Mouse (Mus musculus): ENCODE results near the gene Gfer. TPM values are rescaled to one million over a fixed set of nuclear protein-coding genes. Genes with fewer than 3 reads are reported as not detected.

Gene Gfer
- total and polyA plus RNA-seq, 3 experiments, result 15.7 to 149 (median 34.1) TPM

DNA sequence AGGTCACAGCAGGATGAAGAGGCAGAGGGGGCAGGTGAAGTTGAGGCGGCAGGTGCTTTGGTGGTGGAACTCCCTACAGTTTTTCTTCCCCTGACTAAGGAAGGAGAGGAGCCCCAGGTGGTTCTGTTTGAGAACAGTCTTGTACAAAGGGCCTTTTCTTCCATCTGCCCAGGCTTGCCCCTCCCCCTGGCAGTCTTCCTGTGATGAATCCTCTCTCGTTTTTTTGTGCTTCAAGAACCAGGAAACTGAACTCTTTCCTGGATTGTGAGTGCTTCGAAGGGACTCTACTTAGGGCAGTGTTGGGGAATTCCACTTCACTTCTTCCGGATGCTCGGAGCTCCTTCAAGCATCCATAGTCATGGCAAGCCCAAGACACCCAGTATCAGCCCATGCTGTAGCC is 2.0 kb upstream of the Gfer start:
- peaks cover 39% of the 10 kb centered on the region for H3K4me1 ChIP-seq (ENCODE audit: insufficient read depth, low read depth, low read length)
- no peak for ATAC-seq (ENCODE audit: extremely low read depth, insufficient number of reproducible peaks, low FRiP score, poor library complexity, severe bottlenecking)
- H3K27me3 ChIP-seq (ENCODE audit: insufficient read depth, low read length), result no peaks in the 10 kb centered on the region; the same call in 1 of the 2 replicates
- H3K9me3 ChIP-seq (replicated peaks), result no peaks in the 10 kb centered on the region
- no peak overlapping the region for H3K4me3 ChIP-seq (ENCODE audit: low read depth, low read length)
- H3K36me3 ChIP-seq (replicated peaks), result peaks cover 62% of the 10 kb centered on the region
- TF ChIP-seq POLR2AphosphoS5 (IDR thresholded peaks at IDR 0.05; ENCODE audit: insufficient replicate concordance, low read depth, low read length) (no peak), GATA1 (IDR thresholded peaks at IDR 0.05; ENCODE audit: borderline replicate concordance, low read length) (no peak), TAL1 (conservative IDR thresholded peaks at IDR 0.05; ENCODE audit: low read depth, low read length) (no peak), CTCF (IDR thresholded peaks at IDR 0.05; ENCODE audit: low read depth, low read length) (no peak), GATA2 (IDR thresholded peaks at IDR 0.05; ENCODE audit: borderline replicate concordance, low read depth, low read length) (no peak)
- no peak for DNase-seq (ENCODE audit: low spot score)

DNA sequence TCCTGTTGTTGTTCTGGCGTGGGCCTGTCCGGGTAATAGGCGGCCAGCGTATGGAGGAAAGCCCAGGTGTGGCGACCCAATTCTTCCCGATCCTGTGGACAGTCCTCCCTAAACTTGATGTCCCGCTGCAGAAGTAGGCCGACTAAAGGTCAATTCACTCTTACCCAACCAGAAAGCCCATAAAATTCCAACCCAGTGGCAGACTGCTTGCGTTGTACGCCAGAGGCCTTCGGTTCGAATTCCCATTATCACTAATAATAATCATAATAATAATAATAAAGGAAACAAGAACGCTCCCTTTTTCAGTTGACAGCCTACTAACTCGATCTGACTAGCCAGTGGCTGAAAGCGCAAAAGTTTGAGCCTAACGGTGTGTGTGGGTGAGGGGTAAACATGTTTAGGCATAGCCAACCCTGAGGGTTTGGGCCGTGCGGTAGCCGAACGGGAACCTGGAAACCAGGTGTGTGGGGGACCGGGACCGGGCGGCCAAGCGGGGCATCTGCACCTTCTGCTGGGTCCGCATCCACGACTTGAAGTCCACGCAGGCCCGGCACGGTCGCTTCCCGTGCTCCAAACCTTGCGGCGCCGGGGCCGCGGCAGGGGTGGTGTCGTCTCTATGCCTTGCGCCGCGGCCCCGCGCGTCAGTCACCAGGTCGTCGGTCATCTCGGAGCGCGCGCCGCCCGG is 488 bp downstream of the Gfer start:
- no peak for TF ChIP-seq POLR2AphosphoS5 (IDR thresholded peaks at IDR 0.05; ENCODE audit: insufficient replicate concordance, low read depth, low read length)
- no peak for TF ChIP-seq CTCF (IDR thresholded peaks at IDR 0.05; ENCODE audit: low read depth, low read length)
- TF ChIP-seq TAL1 (conservative IDR thresholded peaks at IDR 0.05; ENCODE audit: low read depth, low read length), result no peak
- no peak for TF ChIP-seq GATA2 (IDR thresholded peaks at IDR 0.05; ENCODE audit: borderline replicate concordance, low read depth, low read length)
- no peak for TF ChIP-seq GATA1 (IDR thresholded peaks at IDR 0.05; ENCODE audit: borderline replicate concordance, low read length)
- Histone ChIP-seq H3K4me1 (ENCODE audit: insufficient read depth, low read depth, low read length) (peaks cover 49% of the 10 kb centered on the region), H3K27me3 (ENCODE audit: insufficient read depth, low read length) (peaks cover 2% of the 10 kb centered on the region; the same call in 1 of the 2 replicates), H3K9me3 (replicated peaks) (no peaks in the 10 kb centered on the region), H3K4me3 (ENCODE audit: low read depth, low read length) (peak overlapping the region; percentile 79), H3K36me3 (replicated peaks) (peaks cover 49% of the 10 kb centered on the region)
- DNase-seq (ENCODE audit: low spot score), result no peak
- ATAC-seq (ENCODE audit: extremely low read depth, insufficient number of reproducible peaks, low FRiP score, poor library complexity, severe bottlenecking), result no peak

DNA sequence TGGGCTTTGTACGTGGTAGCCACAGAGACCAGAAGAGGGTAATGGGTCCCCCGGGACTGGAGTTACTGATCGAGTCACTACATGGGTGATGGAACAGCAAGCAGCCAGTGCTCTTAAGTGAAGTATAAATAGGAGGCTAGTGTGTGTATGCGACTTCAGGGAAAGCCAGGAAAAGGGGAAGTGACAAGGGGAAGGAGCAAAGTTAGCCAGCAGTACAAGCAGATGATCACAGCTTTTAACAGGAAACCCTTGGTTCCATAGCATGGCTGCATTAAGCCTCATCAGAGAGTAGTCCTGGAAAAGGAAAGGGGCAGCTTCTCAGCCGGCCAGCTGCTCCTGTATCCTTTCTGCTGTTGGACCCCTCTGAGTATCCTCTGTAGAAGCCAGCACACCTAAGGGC is 3.6 kb downstream of the Gfer start:
- no peak overlapping the region for H3K4me3 ChIP-seq (ENCODE audit: low read depth, low read length)
- ATAC-seq (ENCODE audit: extremely low read depth, insufficient number of reproducible peaks, low FRiP score, poor library complexity, severe bottlenecking) (no peak), DNase-seq (ENCODE audit: low spot score) (no peak)
- H3K9me3 ChIP-seq (replicated peaks), result no peaks in the 10 kb centered on the region
- H3K4me1 ChIP-seq (ENCODE audit: insufficient read depth, low read depth, low read length), result peaks cover 62% of the 10 kb centered on the region
- TF ChIP-seq POLR2AphosphoS5 (IDR thresholded peaks at IDR 0.05; ENCODE audit: insufficient replicate concordance, low read depth, low read length), result no peak
- no peak for TF ChIP-seq CTCF (IDR thresholded peaks at IDR 0.05; ENCODE audit: low read depth, low read length)
- no peak for TF ChIP-seq GATA1 (IDR thresholded peaks at IDR 0.05; ENCODE audit: borderline replicate concordance, low read length)
- no peak for TF ChIP-seq GATA2 (IDR thresholded peaks at IDR 0.05; ENCODE audit: borderline replicate concordance, low read depth, low read length)
- no peak for TF ChIP-seq TAL1 (conservative IDR thresholded peaks at IDR 0.05; ENCODE audit: low read depth, low read length)
- H3K27me3 ChIP-seq (ENCODE audit: insufficient read depth, low read length), result peaks cover 29% of the 10 kb centered on the region
- peaks cover 26% of the 10 kb centered on the region for H3K36me3 ChIP-seq (replicated peaks)

DNA sequence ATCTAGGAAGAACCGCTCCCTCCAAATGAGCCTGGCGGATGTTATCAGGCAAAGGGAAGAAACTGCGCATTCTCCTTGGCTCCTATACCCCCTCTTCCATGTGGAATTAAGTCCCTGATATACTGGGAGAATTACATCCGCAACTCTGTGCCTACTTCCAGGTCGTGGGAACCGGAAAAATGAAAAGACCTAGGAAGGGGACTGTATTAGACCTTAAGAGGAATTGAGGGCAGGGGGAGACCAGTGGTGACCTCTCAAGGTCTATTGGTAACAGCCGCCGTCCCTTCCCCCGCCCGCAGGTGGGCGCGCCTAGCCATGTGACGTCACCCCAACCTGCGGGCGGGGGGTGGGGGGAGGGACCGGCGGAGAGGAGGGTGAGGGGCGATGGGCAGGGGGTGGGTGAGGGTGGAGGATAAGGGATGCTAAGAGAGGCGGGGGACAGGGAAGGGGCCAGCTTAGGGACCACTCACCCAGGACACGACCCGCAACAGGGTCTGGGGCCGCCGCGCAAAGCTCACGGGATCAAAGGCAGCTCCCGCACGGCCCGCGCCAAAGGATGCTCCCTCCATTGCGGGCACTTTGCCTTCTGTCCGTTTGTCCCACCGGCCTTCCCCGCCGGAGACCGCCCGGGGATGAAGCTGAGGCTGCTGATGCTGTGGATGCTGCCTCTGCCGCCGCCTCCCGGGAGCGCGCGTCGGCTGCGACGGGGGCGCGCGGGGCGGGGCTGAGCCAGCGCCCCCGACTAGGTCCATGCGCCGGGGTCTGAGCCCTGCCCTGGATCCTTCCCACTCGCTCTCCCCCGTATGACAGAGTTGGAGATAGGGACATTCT is 6.5 kb downstream of the Gfer start, which contains the start of gene Syngr3:
TSS of gene Syngr3 (minus strand) at position 705 of the 831 bp plus-strand sequence.
- ATAC-seq (ENCODE audit: extremely low read depth, insufficient number of reproducible peaks, low FRiP score, poor library complexity, severe bottlenecking) (no peak), DNase-seq (ENCODE audit: low spot score) (no peak)
- Histone ChIP-seq H3K4me3 (ENCODE audit: low read depth, low read length) (peak within 1 kb of the TSS; percentile 56; the same call in 1 of the 2 replicates), H3K9me3 (replicated peaks) (no peaks in the 10 kb centered on the region), H3K27me3 (ENCODE audit: insufficient read depth, low read length) (peaks cover 30% of the 10 kb centered on the region), H3K36me3 (replicated peaks) (peaks cover 23% of the 10 kb centered on the region), H3K4me1 (ENCODE audit: insufficient read depth, low read depth, low read length) (peaks cover 57% of the 10 kb centered on the region)
- no peak for TF ChIP-seq POLR2AphosphoS5 (IDR thresholded peaks at IDR 0.05; ENCODE audit: insufficient replicate concordance, low read depth, low read length)
- TF ChIP-seq CTCF (IDR thresholded peaks at IDR 0.05; ENCODE audit: low read depth, low read length), result no peak
- no peak for TF ChIP-seq GATA1 (IDR thresholded peaks at IDR 0.05; ENCODE audit: borderline replicate concordance, low read length)
- no peak for TF ChIP-seq TAL1 (conservative IDR thresholded peaks at IDR 0.05; ENCODE audit: low read depth, low read length)
- no peak for TF ChIP-seq GATA2 (IDR thresholded peaks at IDR 0.05; ENCODE audit: borderline replicate concordance, low read depth, low read length)

DNA sequence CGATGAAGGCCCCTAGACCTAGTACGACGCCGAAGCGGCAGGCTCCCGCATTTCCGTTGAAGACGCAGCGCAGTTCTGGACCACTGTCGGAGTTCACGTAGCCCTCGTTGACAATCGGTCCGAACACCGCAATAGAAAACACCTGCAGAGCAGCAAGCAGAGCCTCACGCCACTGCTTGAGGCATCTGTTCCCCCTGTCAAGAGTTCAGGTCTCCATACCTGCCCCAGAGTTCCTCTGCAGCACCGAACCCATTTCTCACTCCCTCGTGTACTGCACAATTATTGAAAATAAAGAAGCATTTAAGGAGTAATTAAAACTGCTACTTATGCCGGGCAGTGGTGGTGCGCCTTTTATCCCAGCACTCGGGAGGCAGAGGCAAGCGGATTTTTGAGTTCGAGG is 8.4 kb downstream of the Gfer start:
- ATAC-seq (ENCODE audit: extremely low read depth, insufficient number of reproducible peaks, low FRiP score, poor library complexity, severe bottlenecking) (no peak), DNase-seq (ENCODE audit: low spot score) (no peak)
- H3K36me3 ChIP-seq (replicated peaks), result peaks cover 8% of the 10 kb centered on the region
- H3K9me3 ChIP-seq (replicated peaks), result no peaks in the 10 kb centered on the region
- peaks cover 30% of the 10 kb centered on the region for H3K27me3 ChIP-seq (ENCODE audit: insufficient read depth, low read length)
- peak overlapping the region; percentile 64; the same call in 1 of the 2 replicates for H3K4me3 ChIP-seq (ENCODE audit: low read depth, low read length)
- peaks cover 44% of the 10 kb centered on the region for H3K4me1 ChIP-seq (ENCODE audit: insufficient read depth, low read depth, low read length)
- TF ChIP-seq POLR2AphosphoS5 (IDR thresholded peaks at IDR 0.05; ENCODE audit: insufficient replicate concordance, low read depth, low read length) (no peak), GATA2 (IDR thresholded peaks at IDR 0.05; ENCODE audit: borderline replicate concordance, low read depth, low read length) (no peak), TAL1 (conservative IDR thresholded peaks at IDR 0.05; ENCODE audit: low read depth, low read length) (no peak), CTCF (IDR thresholded peaks at IDR 0.05; ENCODE audit: low read depth, low read length) (no peak), GATA1 (IDR thresholded peaks at IDR 0.05; ENCODE audit: borderline replicate concordance, low read length) (no peak)

DNA sequence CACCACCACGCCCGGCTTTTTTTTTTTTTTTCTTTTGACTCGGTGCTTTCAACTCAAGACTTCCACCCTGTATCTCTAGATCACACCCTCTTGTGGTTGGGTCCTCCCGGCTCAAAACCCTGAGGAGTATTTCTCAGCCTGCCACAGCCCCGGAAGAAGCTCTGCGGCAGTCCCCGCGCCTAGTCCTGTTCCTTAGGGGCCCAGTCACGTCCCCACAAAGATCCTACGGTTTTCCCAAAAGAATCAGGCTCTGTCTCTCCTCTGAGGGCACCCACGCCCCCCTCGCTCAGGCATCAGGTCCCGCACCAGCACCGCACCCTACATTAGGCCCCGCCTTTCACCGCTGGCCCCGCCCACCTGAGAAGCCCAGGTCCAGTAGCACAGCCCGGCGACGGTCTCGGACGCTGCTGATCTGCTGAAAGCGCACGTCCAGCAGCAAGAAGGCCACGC is 8.8 kb downstream of the Gfer start:
- peak; percentile 66 for DNase-seq (ENCODE audit: low spot score)
- TF ChIP-seq GATA2 (IDR thresholded peaks at IDR 0.05; ENCODE audit: borderline replicate concordance, low read depth, low read length) (no peak), TAL1 (conservative IDR thresholded peaks at IDR 0.05; ENCODE audit: low read depth, low read length) (no peak), GATA1 (IDR thresholded peaks at IDR 0.05; ENCODE audit: borderline replicate concordance, low read length) (no peak), POLR2AphosphoS5 (IDR thresholded peaks at IDR 0.05; ENCODE audit: insufficient replicate concordance, low read depth, low read length) (no peak), CTCF (IDR thresholded peaks at IDR 0.05; ENCODE audit: low read depth, low read length) (no peak)
- Histone ChIP-seq H3K4me3 (ENCODE audit: low read depth, low read length) (peak overlapping the region; percentile 64; the same call in 1 of the 2 replicates), H3K36me3 (replicated peaks) (peaks cover 7% of the 10 kb centered on the region), H3K27me3 (ENCODE audit: insufficient read depth, low read length) (peaks cover 30% of the 10 kb centered on the region), H3K9me3 (replicated peaks) (no peaks in the 10 kb centered on the region), H3K4me1 (ENCODE audit: insufficient read depth, low read depth, low read length) (peaks cover 39% of the 10 kb centered on the region)
- ATAC-seq (ENCODE audit: extremely low read depth, insufficient number of reproducible peaks, low FRiP score, poor library complexity, severe bottlenecking), result peak; percentile 54
